Mouse (Mus musculus): ENCODE results near the gene 4930556J24Rik. TPM values are rescaled to one million over a fixed set of nuclear protein-coding genes. Genes with fewer than 3 reads are reported as not detected.

Gene 4930556J24Rik
- total and polyA plus RNA-seq, 2 experiments from 2014 or later = not detected

- Histone ChIP-seq H3K4me2 (ENCODE audit: low read depth, low read length) (no peak overlapping the region), H3K27me3 (ENCODE audit: control insufficient read depth, insufficient read depth, low read length) (no peaks in the 10 kb centered on the region), H3K4me1 (ENCODE audit: control insufficient read depth, insufficient read depth) (peaks cover 25% of the 10 kb centered on the region), H3K4me3 (ENCODE audit: low read depth, low read length) (no peak overlapping the region), H3K27ac (ENCODE audit: low read depth) (no peak overlapping the region), H3K9ac (replicated peaks; ENCODE audit: low read depth, low read length) (no peak overlapping the region), H3K9me3 (replicated peaks; ENCODE audit: control insufficient read depth, low read length) (no peaks in the 10 kb centered on the region), H3K36me3 (replicated peaks; ENCODE audit: control insufficient read depth, insufficient read depth, low read length) (peaks cover 5% of the 10 kb centered on the region; the same call in 1 of the 2 replicates)
- TF ChIP-seq CTCF (IDR thresholded peaks at IDR 0.05; ENCODE audit: low read depth) (no peak), EP300 (IDR thresholded peaks at IDR 0.05; ENCODE audit: low read depth) (no peak)
- WGBS = 77% methylated on average over 4 of the region's 4 CpGs
- ATAC-seq (ENCODE audit: insufficient read depth, low read depth) = no peak
- no peak for DNase-seq (ENCODE audit: low spot score)
Observed at GRCm38 (mm10) chr11:3909236-3909635, 67.3 kb downstream of the 4930556J24Rik start.

GRCm38 (mm10) chr11:3905446-3905845 is 71.1 kb downstream of the 4930556J24Rik start:
- no peak overlapping the region for H3K27ac ChIP-seq (ENCODE audit: low read depth)
- ATAC-seq (ENCODE audit: insufficient read depth, low read depth) = no peak
- H3K4me3 ChIP-seq (ENCODE audit: low read depth, low read length) = no peak overlapping the region
- no peaks in the 10 kb centered on the region for H3K9me3 ChIP-seq (replicated peaks; ENCODE audit: control insufficient read depth, low read length)
- TF ChIP-seq EP300 (IDR thresholded peaks at IDR 0.05; ENCODE audit: low read depth) (no peak), CTCF (IDR thresholded peaks at IDR 0.05; ENCODE audit: low read depth) (no peak)
- WGBS = 69% methylated on average over 1 of the region's 1 CpGs
- H3K4me1 ChIP-seq (ENCODE audit: control insufficient read depth, insufficient read depth) = peaks cover 3% of the 10 kb centered on the region
- H3K27me3 ChIP-seq (ENCODE audit: control insufficient read depth, insufficient read depth, low read length) = no peaks in the 10 kb centered on the region
- DNase-seq (ENCODE audit: low spot score) = no peak
- peaks cover 5% of the 10 kb centered on the region; the same call in 1 of the 2 replicates for H3K36me3 ChIP-seq (replicated peaks; ENCODE audit: control insufficient read depth, insufficient read depth, low read length)
- no peak overlapping the region for H3K4me2 ChIP-seq (ENCODE audit: low read depth, low read length)
- no peak overlapping the region for H3K9ac ChIP-seq (replicated peaks; ENCODE audit: low read depth, low read length)

GRCm38 (mm10) chr11:3904673-3905072 is 71.9 kb downstream of the 4930556J24Rik start:
- peaks cover 3% of the 10 kb centered on the region for H3K4me1 ChIP-seq (ENCODE audit: control insufficient read depth, insufficient read depth)
- H3K36me3 ChIP-seq (replicated peaks; ENCODE audit: control insufficient read depth, insufficient read depth, low read length) = peaks cover 5% of the 10 kb centered on the region; the same call in 1 of the 2 replicates
- no peak for TF ChIP-seq EP300 (IDR thresholded peaks at IDR 0.05; ENCODE audit: low read depth)
- no peak for TF ChIP-seq CTCF (IDR thresholded peaks at IDR 0.05; ENCODE audit: low read depth)
- H3K4me3 ChIP-seq (ENCODE audit: low read depth, low read length) = no peak overlapping the region
- ATAC-seq (ENCODE audit: insufficient read depth, low read depth) (no peak), DNase-seq (ENCODE audit: low spot score) (no peak)
- no peak overlapping the region for H3K27ac ChIP-seq (ENCODE audit: low read depth)
- 69% methylated on average over 6 of the region's 6 CpGs for whole genome bisulfite sequencing
- no peak overlapping the region for H3K4me2 ChIP-seq (ENCODE audit: low read depth, low read length)
- no peaks in the 10 kb centered on the region for H3K9me3 ChIP-seq (replicated peaks; ENCODE audit: control insufficient read depth, low read length)
- H3K9ac ChIP-seq (replicated peaks; ENCODE audit: low read depth, low read length) = no peak overlapping the region
- H3K27me3 ChIP-seq (ENCODE audit: control insufficient read depth, insufficient read depth, low read length) = no peaks in the 10 kb centered on the region

- DNase-seq (ENCODE audit: low spot score) = no peak
- Histone ChIP-seq H3K27ac (ENCODE audit: low read depth) (no peak overlapping the region), H3K9ac (replicated peaks; ENCODE audit: low read depth, low read length) (no peak overlapping the region), H3K4me2 (ENCODE audit: low read depth, low read length) (no peak overlapping the region), H3K27me3 (ENCODE audit: control insufficient read depth, insufficient read depth, low read length) (no peaks in the 10 kb centered on the region), H3K4me3 (ENCODE audit: low read depth, low read length) (no peak overlapping the region), H3K9me3 (replicated peaks; ENCODE audit: control insufficient read depth, low read length) (no peaks in the 10 kb centered on the region), H3K36me3 (replicated peaks; ENCODE audit: control insufficient read depth, insufficient read depth, low read length) (peaks cover 15% of the 10 kb centered on the region), H3K4me1 (ENCODE audit: control insufficient read depth, insufficient read depth) (peaks cover 3% of the 10 kb centered on the region)
- 61% methylated on average over 5 of the region's 5 CpGs for WGBS
- no peak for ATAC-seq (ENCODE audit: insufficient read depth, low read depth)
- no peak for TF ChIP-seq EP300 (IDR thresholded peaks at IDR 0.05; ENCODE audit: low read depth)
- no peak for TF ChIP-seq CTCF (IDR thresholded peaks at IDR 0.05; ENCODE audit: low read depth)
Observed at GRCm38 (mm10) chr11:3903046-3903445, 73.5 kb downstream of the 4930556J24Rik start.

GRCm38 (mm10) chr11:3902516-3902915 is 74.1 kb downstream of the 4930556J24Rik start:
- TF ChIP-seq CTCF (IDR thresholded peaks at IDR 0.05; ENCODE audit: low read depth) = no peak
- no peak for TF ChIP-seq EP300 (IDR thresholded peaks at IDR 0.05; ENCODE audit: low read depth)
- no peaks in the 10 kb centered on the region for H3K9me3 ChIP-seq (replicated peaks; ENCODE audit: control insufficient read depth, low read length)
- H3K4me3 ChIP-seq (ENCODE audit: low read depth, low read length) = no peak overlapping the region
- H3K27ac ChIP-seq (ENCODE audit: low read depth) = no peak overlapping the region
- no peak overlapping the region for H3K9ac ChIP-seq (replicated peaks; ENCODE audit: low read depth, low read length)
- ATAC-seq (ENCODE audit: insufficient read depth, low read depth) (no peak), DNase-seq (ENCODE audit: low spot score) (no peak)
- H3K4me2 ChIP-seq (ENCODE audit: low read depth, low read length) = no peak overlapping the region
- H3K27me3 ChIP-seq (ENCODE audit: control insufficient read depth, insufficient read depth, low read length) = no peaks in the 10 kb centered on the region
- WGBS = 95% methylated on average over 3 of the region's 3 CpGs
- H3K36me3 ChIP-seq (replicated peaks; ENCODE audit: control insufficient read depth, insufficient read depth, low read length) = peaks cover 16% of the 10 kb centered on the region
- peaks cover 3% of the 10 kb centered on the region for H3K4me1 ChIP-seq (ENCODE audit: control insufficient read depth, insufficient read depth)

GRCm38 (mm10) chr11:3900296-3900695 is 76.3 kb downstream of the 4930556J24Rik start:
- TF ChIP-seq EP300 (IDR thresholded peaks at IDR 0.05; ENCODE audit: low read depth) (no peak), CTCF (IDR thresholded peaks at IDR 0.05; ENCODE audit: low read depth) (no peak)
- Histone ChIP-seq H3K27me3 (ENCODE audit: control insufficient read depth, insufficient read depth, low read length) (no peaks in the 10 kb centered on the region), H3K4me3 (ENCODE audit: low read depth, low read length) (no peak overlapping the region), H3K9ac (replicated peaks; ENCODE audit: low read depth, low read length) (no peak overlapping the region), H3K27ac (ENCODE audit: low read depth) (no peak overlapping the region), H3K9me3 (replicated peaks; ENCODE audit: control insufficient read depth, low read length) (no peaks in the 10 kb centered on the region), H3K4me1 (ENCODE audit: control insufficient read depth, insufficient read depth) (peaks cover 3% of the 10 kb centered on the region), H3K4me2 (ENCODE audit: low read depth, low read length) (no peak overlapping the region), H3K36me3 (replicated peaks; ENCODE audit: control insufficient read depth, insufficient read depth, low read length) (peaks cover 19% of the 10 kb centered on the region)
- ATAC-seq (ENCODE audit: insufficient read depth, low read depth) = no peak
- WGBS = 60% methylated on average over 6 of the region's 6 CpGs
- DNase-seq (ENCODE audit: low spot score) = no peak

Measured in heart, postnatal 0 days (tissue).